Mouse (Mus musculus) heart, adult 11 months (tissue): ENCODE results near the gene Ppp1r12b.

Experiments used
- DNase-seq: peaks from one replicate; pipeline ENCODE4 v3.0.0; 2022

Ppp1r12b gene

DNA sequence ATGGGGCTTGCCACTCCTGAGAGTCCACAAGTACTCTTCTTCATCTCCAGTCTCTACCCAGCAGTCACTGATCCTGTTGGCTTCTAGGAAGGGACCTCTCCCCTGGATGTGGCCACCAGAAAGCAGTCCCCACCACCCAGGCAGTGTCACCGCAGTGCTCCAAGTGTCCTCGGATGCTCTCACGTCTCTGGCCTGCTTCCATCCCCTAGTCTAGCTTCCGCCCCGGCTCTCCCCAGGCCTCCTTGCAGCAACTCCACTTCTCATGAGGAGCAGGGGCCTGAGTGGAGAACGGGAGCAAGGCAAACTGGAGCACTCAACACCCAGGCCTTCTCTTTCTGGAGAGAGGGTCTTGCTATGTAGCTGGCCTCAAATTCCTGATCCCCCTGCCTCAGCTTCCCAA lies 196.6 kb downstream of the Ppp1r12b start:
- peak; percentile 96 for DNase-seq

DNA sequence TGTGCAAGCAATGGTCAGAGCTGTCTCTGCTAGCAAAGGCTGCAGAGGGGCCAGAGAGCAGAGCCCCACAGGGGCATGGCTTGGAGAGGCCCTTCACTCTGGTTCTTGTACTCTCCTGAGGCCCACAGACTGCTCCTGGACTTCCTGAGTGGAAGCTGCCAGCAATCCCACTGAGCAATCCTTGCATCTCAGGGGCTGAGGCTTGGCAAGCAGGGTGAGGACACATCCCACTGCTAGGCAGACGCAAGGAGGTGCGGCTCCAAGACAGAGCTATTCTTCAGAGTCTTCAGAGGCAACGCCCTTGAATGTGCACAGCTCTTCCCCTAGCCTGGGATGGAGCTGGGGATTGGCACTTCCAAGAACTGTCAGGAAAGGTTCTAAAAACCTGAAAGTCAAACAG lies 198.5 kb downstream of the Ppp1r12b start:
- DNase-seq: peak; percentile 94

DNA sequence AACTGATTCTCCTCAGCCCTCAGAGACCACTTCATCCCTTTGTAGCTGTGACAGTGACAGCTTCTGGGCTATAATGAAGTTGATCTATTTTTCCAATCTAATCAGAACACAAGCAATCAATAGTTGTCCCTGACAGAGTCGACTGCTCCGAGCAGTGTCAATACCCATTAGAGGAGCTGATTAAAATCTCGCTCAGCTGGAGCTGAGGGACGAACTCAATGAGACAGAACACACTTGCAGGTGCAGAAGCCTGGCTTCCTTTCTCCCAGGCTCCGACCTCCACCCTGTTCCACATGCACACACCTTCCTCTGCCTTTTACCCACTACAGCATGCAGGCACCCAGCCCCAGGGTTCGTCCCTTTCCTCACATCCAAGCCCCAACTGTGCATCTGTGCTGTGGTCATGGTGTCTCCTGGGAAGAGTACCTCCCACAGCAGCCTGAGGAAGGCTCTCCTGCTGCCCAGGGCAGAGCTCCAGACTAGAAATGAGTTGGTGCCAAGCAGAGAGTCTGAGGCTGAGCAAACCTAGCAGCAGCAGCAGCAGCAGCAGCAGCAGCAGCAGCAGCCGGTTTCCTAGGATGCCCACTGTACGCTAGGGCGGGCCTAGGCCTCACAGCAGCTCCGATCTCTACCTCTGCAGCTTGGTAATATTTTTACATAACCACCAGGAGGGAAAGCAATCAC lies 199.4 kb downstream of the Ppp1r12b start:
- no peak for DNase-seq

DNA sequence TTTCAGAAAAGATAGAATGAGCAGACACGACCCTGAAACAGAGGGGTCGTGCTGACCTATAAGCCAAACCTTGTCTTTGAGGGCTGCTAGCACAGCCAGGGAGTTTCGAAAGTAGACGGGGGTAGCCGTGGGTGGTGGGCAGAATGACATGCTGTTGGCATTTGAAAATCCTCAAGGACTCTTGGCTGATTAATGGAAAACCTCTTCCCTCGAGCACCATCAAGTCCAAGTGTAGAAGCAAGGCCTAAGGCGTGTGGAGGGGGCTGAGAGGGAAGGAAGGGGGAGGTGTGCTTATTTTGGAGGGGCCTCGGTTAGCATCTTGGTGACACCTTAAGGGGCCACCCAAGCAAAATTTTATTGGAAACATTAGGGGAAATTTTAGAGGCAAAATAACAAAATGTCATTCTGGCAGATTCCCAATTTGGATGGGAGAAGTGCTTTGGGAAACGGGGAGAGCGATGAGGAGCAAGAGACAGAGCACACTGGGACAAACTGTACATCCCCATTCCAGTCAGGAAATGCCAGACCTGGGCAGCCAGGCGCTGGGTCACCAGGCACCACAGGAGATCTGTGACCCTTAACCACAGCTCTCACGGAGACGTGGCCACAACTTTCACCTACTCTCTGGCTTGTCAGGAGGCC lies 200.1 kb downstream of the Ppp1r12b start:
- DNase-seq: peak; percentile 94

DNA sequence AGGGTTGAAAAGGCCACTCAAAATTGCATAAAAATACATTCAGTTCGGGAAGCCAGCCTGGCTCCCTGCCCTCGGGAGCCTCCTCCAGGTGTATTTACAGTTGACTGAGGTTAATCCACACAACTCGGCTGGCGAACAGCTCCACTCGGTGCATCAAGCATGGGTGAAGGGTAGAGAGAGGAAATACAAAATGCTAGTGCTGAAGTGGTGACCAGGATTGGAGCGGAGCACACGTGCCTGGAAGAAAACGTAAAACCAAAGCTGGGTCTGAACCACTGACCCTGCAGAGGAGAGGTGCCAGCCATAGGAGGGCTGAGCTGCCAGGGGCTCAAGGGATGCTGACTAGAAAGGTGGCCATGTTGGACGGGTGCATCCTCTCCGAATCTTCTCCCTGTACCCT lies 200.9 kb downstream of the Ppp1r12b start:
- peak; percentile 92 for DNase-seq

DNA sequence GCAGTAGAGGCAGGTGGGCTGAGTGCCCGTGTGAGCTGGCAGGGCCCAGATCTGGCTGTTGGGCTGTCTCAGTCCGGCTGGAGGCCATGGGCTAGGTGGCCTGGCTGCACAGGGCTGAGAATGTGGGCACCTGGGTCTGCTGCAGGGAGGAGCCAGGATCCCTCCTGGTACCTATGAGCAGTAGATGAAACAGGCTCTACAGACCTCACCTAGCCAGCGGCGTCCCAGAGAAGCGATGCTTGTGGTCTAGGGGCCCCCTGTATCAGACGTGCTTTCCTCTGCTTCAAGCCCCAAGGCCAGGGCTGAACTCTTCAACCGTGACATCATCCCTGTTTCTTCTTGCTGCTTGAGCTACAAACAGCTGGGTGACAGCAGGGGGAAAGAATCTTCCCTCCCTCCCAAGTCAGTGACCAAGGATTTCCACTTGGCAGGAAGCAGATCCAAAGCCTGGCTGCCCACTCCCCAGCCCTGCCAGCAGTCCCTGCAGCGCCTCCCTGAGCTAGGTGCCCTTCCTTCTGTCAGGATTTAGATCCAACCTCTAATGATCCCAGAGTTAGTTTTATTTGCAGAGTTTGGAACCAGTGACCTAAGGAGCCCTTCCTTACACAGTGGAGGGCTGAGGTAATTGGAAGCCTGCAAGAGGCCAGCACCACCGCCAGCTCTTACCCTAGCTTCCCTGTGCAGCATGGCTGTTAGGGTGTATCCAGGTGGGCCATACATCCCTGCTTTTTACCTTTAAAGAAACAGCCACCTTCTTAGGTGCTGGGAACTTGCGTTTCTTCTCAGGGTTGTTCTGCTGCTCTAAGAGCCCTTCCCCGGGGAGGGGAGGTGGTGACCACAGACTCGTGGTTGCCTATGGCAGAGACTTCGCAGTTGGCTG lies 201.8 kb downstream of the Ppp1r12b start:
- peak; percentile 98 for DNase-seq

DNA sequence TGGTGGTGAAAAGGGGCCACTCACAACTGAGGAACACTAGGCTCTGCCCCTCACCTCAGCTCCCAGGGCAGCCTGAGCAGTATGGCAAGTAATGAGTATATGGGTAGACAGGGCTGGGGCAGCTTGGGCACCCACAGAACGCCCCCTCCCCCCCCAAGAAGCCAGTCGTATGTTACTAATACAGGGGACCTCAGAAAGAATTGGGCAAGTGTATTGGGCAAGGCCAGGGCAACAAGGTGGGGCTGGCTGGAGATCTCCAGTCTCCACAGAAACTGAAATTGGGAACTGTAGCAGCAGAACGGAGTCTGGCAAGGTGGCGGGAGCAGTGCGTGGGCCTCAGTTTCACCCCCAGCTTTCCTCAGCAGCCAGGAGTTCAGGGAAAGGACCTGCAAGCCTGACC lies 203.3 kb downstream of the Ppp1r12b start:
- DNase-seq: no peak

DNA sequence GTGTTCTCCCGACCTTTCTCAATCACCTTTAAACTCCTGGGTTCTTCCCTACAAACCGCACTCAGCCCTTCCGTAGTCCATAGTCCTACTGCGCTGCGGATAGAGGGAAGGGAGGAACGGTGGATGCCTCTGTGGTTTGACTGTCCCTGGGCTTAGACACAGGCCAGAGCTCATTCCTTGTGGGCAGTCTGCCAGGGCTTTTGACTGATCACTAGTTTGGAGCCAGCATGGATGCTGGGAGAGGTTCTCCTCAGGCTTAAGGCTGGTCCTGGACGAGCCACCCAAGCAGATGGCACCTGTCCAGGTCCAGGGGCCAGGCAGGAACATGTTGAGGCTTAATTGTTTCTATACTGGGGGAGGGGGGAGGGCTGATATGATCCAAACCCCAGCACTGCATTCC lies 205.9 kb downstream of the Ppp1r12b start:
- DNase-seq: peak; percentile 96

DNA sequence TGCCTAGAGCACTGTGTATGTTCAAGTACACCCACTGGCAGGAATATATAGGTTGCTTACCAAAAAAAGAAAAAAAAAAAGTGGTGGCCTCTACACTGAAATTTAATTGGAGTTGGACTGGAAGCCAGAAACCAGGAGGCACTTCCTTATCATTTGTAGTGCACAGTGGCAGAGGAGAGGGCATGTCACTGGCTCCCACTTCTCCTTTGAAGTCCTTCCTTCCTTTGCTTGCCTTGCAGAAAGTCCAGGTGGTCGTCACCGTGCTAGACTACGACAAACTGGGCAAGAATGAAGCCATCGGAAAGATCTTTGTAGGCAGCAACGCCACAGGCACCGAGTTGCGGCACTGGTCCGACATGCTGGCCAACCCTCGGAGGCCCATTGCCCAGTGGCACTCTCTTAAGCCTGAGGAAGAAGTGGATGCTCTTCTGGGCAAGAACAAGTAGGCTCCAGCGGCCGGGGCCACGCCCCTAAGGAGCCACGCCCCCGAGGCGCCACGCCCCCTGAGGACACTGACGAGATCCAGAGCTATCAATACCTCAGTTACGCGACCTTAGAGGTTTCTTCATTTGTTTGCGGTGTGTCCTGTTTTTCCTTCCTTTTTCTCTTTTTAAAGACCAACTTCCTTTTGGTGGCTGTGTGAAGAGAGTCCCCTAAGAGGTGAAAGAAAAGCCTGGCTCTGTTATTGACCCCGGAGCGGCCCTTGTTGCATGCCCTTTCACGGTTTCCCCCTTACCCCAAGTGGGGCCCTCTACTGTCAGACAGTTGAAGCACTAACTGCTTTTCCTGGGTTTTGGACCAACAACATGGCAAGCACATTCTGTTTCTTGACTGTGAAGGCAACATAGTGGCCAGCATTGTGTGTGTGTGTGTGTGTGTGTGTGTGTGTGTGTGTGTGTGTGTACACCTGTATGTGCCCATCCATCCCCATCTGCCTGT lies 208.2 kb downstream of the Ppp1r12b start:
- peak; percentile 95 for DNase-seq

DNA sequence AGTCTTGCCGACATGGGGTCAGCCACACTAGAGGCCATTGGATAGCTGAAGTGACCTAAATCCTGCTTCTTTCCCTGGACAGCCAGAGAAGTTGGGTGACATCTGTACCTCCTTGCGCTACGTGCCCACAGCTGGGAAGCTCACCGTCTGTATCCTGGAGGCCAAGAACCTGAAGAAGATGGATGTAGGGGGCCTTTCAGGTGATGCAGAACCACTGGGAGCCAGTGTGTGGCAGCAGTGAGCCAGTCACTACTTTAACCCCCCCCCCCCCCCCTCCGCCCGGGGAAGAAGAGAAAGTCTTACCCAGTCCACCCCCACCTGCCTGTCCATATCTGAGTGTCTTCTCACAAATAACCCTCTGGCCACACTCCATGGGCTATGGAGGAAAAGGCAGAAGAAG lies 210.1 kb downstream of the Ppp1r12b start:
- DNase-seq: peak; percentile 95

DNA sequence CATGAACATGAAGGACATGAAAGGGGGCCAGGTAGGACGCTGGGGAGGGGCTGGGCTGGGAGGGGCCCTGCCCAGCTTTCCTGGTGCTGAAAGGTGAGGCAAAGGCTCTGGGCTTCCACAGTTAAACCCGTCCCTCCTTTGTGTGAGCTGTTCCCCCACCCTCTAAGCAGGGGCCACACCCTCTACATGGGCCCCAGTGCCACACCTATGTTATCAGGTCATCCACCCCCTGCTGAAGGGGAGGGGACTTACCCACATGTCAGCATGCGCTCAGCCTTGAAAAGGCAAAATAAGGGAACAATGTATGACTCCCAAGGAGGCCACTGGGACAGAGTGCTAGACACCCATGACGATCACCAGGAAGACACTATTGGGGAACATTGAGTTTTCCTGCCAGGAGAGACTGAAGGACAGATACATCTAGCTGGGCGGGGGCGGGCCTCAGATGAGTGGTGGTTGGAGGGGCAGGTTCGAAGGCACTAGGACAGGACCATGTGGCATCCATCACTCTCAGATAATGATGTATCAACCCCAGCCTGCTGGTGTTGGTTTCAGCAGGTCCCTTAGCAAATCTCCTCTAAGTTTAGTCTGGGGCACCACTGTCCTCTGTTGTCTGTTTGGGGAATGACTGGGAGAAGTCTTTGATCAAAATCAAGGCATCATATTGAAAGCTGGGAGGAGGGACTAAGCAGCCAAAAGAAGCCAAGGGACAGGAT lies 213.6 kb downstream of the Ppp1r12b start:
- DNase-seq: no peak

DNA sequence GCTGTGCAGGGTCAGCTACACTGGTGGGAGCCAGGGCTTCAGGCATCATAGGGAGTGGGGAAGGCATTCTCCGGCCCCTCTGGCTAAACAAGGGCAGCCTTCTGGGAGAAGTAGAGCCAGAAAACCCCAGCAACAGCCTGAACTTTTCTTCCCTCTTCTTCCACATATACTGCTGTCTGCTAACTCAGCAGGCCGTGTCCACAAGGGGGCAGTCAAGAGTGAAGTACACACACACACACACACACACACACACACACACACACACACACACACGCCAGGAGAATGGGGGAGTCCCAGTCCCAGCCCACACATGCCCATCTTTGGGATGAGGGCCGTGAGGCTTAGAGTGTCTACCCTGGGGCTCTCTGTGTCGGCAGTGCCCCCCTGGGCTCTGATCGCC lies 214.3 kb downstream of the Ppp1r12b start:
- DNase-seq: no peak

DNA sequence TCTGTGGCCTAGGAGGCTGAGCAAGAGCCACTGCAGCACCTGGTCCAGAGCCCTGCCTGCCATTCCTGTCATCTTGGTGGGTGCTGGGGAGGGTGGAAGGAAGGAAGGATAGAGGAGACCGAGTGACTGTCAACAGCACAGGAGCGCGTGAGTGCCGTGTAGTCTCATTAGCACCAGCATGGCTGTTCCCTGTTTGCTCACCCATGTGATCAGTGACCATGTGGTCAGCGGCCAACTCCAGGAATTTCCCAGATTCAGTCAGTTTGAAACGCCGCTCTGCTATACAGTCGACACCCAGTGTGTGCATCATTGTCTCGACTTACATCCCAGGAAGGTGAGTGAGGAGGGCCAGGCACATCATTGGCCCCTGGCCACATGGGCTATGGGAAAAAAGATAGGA lies 218.3 kb downstream of the Ppp1r12b start:
- no peak for DNase-seq

DNA sequence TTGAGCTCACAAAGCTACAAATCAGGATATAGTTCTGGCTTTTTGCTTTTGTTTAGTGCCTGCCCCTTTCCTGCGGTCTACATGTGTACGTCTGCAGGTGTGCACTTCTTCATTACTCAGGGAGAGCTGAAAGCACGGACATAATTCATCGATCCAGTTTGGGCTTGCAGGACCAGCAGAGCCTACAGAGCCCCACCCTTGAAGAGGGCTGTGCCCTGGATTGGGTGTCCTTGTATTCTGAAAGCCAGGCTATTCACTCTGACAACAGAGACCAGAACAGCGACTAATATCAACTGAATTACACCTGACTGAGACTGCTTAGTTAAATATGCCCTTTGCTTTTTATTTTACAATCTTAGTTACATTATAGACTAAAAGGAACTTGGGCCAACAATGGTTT lies 222.1 kb downstream of the Ppp1r12b start:
- no peak for DNase-seq

DNA sequence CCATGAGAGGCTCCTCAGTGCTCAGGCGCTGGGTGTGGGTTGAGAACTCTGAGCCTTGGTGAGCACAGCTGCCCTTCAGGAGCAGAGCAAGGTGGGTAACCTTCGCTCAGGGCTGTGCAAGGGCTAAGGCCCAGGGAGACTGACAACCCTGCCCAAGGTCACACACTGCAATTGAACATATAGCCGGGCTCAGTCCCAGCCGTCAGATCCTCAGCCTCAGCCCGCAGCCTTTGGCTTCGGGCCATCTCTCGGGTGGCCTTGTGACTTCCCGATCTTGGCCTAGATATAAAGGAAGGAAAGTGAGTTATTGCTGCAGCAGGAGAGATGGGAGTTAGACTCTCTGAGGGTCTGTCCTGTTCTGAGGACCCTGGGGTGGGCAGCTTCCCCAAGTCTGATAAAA lies 228.5 kb downstream of the Ppp1r12b start:
- no peak for DNase-seq

DNA sequence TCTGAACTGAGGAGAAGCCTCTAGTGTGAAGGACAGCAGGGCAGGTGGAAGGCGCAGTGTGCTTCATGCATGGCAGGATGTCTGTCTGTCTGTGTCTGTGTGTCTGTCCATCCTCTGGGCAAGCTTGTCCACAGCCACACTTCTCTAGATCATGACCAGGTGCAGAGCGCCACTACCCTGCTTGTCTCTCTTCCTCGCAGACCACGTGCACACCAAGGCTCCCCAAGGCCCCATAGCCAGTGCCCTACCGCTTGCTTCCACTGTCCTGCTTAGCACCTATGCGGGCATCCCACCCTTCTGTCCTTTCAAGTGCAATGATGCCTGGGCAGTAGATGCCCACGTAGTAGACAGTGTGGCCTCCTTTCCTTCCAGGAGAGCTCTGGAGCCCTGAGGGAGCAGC lies 229.3 kb downstream of the Ppp1r12b start:
- DNase-seq: no peak

DNA sequence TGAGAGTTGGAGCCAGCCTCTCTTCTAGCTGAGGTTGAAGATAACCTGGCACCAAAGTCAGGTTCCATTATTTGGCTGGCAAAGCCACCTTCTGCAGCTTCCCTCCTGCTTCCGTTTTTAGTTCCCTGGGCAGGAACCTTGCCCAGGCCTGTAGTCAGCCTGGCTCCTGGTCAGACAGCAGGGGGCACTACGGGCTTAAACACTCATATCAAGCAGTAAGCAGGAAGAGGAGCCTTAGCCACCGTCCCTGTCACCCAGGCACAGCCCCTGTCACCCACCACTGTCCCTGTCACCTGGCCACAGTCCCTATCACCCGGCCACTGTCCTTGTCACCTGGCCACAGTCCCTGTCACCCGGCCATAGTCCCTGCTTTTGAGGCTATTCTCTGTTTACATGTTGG lies 230.5 kb downstream of the Ppp1r12b start:
- DNase-seq: peak; percentile 95

DNA sequence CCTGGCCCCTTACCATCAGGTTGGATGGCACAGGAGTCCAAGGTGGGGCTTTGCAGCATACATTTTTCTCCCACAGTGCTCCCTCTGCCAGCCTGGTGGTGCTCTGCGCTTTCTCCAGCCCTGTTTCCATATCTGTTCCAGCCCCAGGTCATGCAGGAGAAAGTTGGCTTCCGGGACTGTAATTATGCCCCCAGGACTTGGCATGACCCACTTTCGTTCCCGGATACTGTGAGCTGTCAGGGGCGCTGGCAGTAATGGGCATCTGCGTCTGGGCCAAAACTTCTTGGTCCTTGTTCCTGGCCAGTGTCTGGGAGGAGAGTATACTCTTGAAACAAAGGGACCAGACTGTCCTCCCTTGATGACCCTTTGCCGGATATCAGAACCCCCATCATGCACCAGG lies 232.9 kb downstream of the Ppp1r12b start:
- DNase-seq: no peak

DNA sequence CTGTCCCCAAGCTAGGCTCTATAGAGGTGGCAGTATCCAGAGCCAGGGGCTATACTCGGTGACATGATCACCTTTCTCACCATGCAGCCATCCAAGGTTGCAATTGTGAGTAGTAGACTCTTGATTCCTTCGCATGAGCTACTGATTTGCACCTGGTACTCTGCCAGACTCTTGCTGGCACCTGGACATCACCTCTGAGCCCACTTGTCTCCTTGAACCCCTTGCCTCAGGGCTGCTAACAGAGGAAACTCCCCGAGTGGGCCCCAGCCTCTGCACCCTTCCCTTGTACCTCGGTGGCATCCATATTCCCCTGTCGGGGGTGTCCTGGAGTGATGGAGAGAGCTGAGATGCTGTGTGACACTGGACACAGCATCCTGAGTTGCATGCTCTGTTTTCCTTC lies 234.3 kb downstream of the Ppp1r12b start:
- no peak for DNase-seq

DNA sequence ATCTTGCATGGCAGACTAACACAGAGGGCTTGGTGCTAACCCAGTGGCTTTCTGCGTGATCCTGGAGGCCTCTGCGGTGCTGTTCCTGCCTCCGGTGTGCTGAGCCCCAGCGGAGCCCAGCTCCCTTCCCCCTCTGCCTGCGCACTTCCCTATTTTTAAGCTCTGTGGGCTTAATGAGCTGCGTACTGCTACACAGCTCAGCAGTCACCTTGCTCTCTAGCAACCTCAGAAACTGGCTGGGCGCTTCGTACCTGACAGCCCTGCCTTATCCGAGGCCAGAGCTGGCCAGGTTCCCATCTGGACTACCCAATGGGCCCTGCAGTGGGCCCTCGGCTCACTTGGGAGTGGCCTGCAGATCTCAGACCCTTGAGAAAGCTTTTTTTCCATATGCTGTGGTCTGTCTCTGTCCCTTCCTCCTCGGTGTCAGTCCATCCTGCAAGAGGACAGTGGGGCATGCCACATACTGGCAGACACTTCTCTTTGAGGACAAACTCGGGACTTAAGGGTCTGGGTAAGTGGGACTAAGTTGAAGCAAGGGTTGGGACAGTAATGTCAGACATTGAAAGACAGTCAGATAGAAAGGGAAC lies 235.9 kb downstream of the Ppp1r12b start:
- DNase-seq: no peak

DNA sequence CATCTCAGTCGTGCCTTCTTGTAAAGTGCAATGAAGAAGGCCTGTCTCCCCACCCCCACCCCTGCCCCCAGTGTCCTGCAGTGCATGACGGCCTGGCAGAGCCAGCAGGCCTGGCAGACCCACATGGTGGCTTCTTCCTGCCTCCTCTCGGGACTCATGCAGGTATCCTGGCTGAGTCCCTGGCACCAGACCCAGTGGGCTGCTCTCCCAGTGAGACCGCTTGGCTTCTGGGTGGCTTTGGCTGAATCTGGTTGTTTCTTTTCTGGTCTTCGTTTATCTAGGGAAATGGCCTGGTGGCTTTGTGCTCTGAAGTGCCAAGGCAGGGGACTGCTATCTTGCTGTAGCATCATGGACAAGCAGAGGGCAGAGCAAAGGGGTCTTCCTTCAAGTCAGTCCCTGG lies 240.7 kb downstream of the Ppp1r12b start:
- DNase-seq: peak; percentile 84

DNA sequence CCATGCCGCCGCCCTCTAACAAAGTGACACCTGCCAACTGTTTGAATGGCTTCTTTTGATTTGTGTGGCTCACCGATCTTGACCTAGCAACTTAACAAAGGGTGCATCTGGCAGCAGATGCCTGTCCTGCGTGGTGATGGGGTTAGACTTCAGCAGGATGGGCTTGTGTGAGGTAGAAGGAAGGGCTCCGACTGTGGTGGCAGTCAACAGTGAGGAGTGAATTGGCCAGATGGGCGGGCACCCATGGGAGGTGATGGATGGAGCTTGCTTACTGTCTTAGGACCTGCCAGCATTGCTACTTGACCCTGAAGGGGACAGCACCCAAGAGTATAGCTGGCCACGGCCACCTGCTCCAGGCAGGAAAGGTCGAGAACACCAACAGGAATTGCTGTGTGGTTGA lies 241.6 kb downstream of the Ppp1r12b start:
- DNase-seq: peak; percentile 75
